Mouse (Mus musculus) ES-Bruce4 (cell line): ENCODE data around the gene Lamc1. TPM values are rescaled to one million over a fixed set of nuclear protein-coding genes. Genes with fewer than 3 reads are reported as not detected.
A peak's percentile ranks its signal among the peaks of the same experiment; 100 is the strongest.

ENCODE experiments used
- H3K27ac ChIP-seq: 2 replicates; pipeline ENCODE4 v1.5.1; 2012; ENCODE audit warnings: low read length, inconsistent platforms; ENCODE audit not compliant: insufficient read depth
- H3K27me3 ChIP-seq: 2 replicates; pipeline ENCODE4 v1.6.1; 2012; ENCODE audit warnings: mild to moderate bottlenecking, low read length, inconsistent platforms; ENCODE audit not compliant: control insufficient read depth, poor library complexity, insufficient read depth, severe bottlenecking
- H3K36me3 ChIP-seq: 2 replicates; pipeline ENCODE4 v1.6.1; 2012; ENCODE audit warnings: inconsistent platforms, mild to moderate bottlenecking, low read length, moderate library complexity; ENCODE audit not compliant: control insufficient read depth, poor library complexity, insufficient read depth, severe bottlenecking
- H3K4me1 ChIP-seq: one replicate; pipeline ENCODE4 v1.8.1; 2011; ENCODE audit warnings: low read length; ENCODE audit not compliant: control insufficient read depth, insufficient read depth
- H3K4me3 ChIP-seq: 2 replicates; pipeline ENCODE4 v1.5.1; 2011; ENCODE audit warnings: low read depth, mild to moderate bottlenecking, low read length
- H3K9ac ChIP-seq: 2 replicates; pipeline ENCODE4 v1.6.1; 2012; ENCODE audit warnings: low read depth, mild to moderate bottlenecking, inconsistent platforms; ENCODE audit not compliant: poor library complexity, severe bottlenecking
- H3K9me3 ChIP-seq: replicated peaks from 2 replicates; pipeline ENCODE4 v1.6.1; 2012; ENCODE audit warnings: mild to moderate bottlenecking, low read length, inconsistent platforms; ENCODE audit not compliant: control insufficient read depth, poor library complexity, insufficient read depth, severe bottlenecking
- CTCF ChIP-seq: IDR thresholded peaks from one replicate; pipeline ENCODE4 v1.8.1; 2011; ENCODE audit warnings: low read depth, low read length
- EP300 ChIP-seq: IDR thresholded peaks from 2 replicates; pipeline ENCODE4 v1.6.1; 2011; ENCODE audit warnings: low read depth, low read length; ENCODE audit not compliant: insufficient read depth
- POLR2A ChIP-seq: IDR thresholded peaks from one replicate; pipeline ENCODE4 v1.8.1; 2011; ENCODE audit warnings: low read length; ENCODE audit not compliant: insufficient read depth
- polyA plus RNA-seq: library from polyadenylated mRNA; stranded (reverse); fragments of >200 nt; gene quantifications from 2 replicates; pipeline ENCODE4 v1.2.4, GENCODE M21; 2011; ENCODE audit warnings: low read depth; ENCODE audit not compliant: missing spikeins, insufficient read depth, insufficient read length

Gene Lamc1
- polyA plus RNA-seq, 1 experiment = 233 TPM

- no peaks in the 10 kb centered on the region for H3K9me3 ChIP-seq
- no peak overlapping the region for H3K4me3 ChIP-seq
- H3K36me3 ChIP-seq = no peaks in the 10 kb centered on the region
- H3K27me3 ChIP-seq = no peaks in the 10 kb centered on the region
- no peak overlapping the region for H3K27ac ChIP-seq
- no peak overlapping the region for H3K9ac ChIP-seq
- H3K4me1 ChIP-seq = peaks cover 2% of the 10 kb centered on the region
- no peak for TF ChIP-seq EP300
- no peak for TF ChIP-seq POLR2A
- no peak for TF ChIP-seq CTCF
Measured at GRCm38 (mm10) chr1:153354466-153354865, 21.9 kb upstream of the Lamc1 start.

- no peak overlapping the region for H3K4me3 ChIP-seq
- H3K36me3 ChIP-seq = no peaks in the 10 kb centered on the region
- peaks cover 2% of the 10 kb centered on the region for H3K4me1 ChIP-seq
- no peak overlapping the region for H3K9ac ChIP-seq
- peaks cover 3% of the 10 kb centered on the region; the same call in 1 of the 2 replicates for H3K9me3 ChIP-seq
- no peaks in the 10 kb centered on the region for H3K27me3 ChIP-seq
- H3K27ac ChIP-seq = no peak overlapping the region
- no peak for TF ChIP-seq POLR2A
- TF ChIP-seq EP300 = no peak
- no peak for TF ChIP-seq CTCF
Measured at GRCm38 (mm10) chr1:153353736-153354430, 21.3 kb upstream of the Lamc1 start.

- H3K27ac ChIP-seq = no peak overlapping the region
- no peak overlapping the region for H3K9ac ChIP-seq
- peaks cover 4% of the 10 kb centered on the region; the same call in 1 of the 2 replicates for H3K9me3 ChIP-seq
- TF ChIP-seq POLR2A = no peak
- no peak for TF ChIP-seq CTCF
- no peak for TF ChIP-seq EP300
- H3K27me3 ChIP-seq = no peaks in the 10 kb centered on the region
- H3K4me1 ChIP-seq = peaks cover 3% of the 10 kb centered on the region
- no peak overlapping the region for H3K4me3 ChIP-seq
- no peaks in the 10 kb centered on the region for H3K36me3 ChIP-seq
Measured at GRCm38 (mm10) chr1:153351034-153351433, 18.4 kb upstream of the Lamc1 start.

- H3K36me3 ChIP-seq = no peaks in the 10 kb centered on the region
- peaks cover 1% of the 10 kb centered on the region for H3K4me1 ChIP-seq
- TF ChIP-seq POLR2A (no peak), CTCF (no peak), EP300 (no peak)
Measured at GRCm38 (mm10) chr1:153347726-153348125, 15.1 kb upstream of the Lamc1 start.

GRCm38 (mm10) chr1:153347040-153347439 lies 14.5 kb upstream of the Lamc1 start:
- TF ChIP-seq POLR2A (no peak), CTCF (no peak), EP300 (no peak)
- Histone ChIP-seq H3K36me3 (no peaks in the 10 kb centered on the region), H3K9me3 (peaks cover 4% of the 10 kb centered on the region; the same call in 1 of the 2 replicates), H3K27ac (no peak overlapping the region), H3K4me1 (peaks cover 1% of the 10 kb centered on the region), H3K4me3 (no peak overlapping the region), H3K27me3 (no peaks in the 10 kb centered on the region), H3K9ac (no peak overlapping the region)

More at GRCm38 (mm10) chr1:153347726-153348125, 15.1 kb upstream of the Lamc1 start:
- no peak overlapping the region for H3K4me3 ChIP-seq
- H3K9ac ChIP-seq = no peak overlapping the region
- H3K9me3 ChIP-seq = peaks cover 4% of the 10 kb centered on the region; the same call in 1 of the 2 replicates
- H3K27ac ChIP-seq = peak overlapping the region; percentile 55
- no peaks in the 10 kb centered on the region for H3K27me3 ChIP-seq

GRCm38 (mm10) chr1:153345699-153346291 lies 13.2 kb upstream of the Lamc1 start:
- Histone ChIP-seq H3K27me3 (no peaks in the 10 kb centered on the region), H3K9me3 (peaks cover 4% of the 10 kb centered on the region; the same call in 1 of the 2 replicates), H3K9ac (peak overlapping the region; percentile 45; the same call in 1 of the 2 replicates), H3K4me3 (peak overlapping the region; percentile 27), H3K4me1 (peaks cover 1% of the 10 kb centered on the region), H3K36me3 (no peaks in the 10 kb centered on the region), H3K27ac (no peak overlapping the region)
- TF ChIP-seq POLR2A (no peak), EP300 (no peak), CTCF (no peak)
